Mouse (Mus musculus) hindbrain, embryonic 14.5 days (tissue): ENCODE measurements around the gene Lysmd3. TPM values are rescaled to one million over a fixed set of nuclear protein-coding genes. Genes with fewer than 3 reads are reported as not detected.
A peak's percentile ranks its signal among the peaks of the same experiment; 100 is the strongest.

Source experiments
- ATAC-seq: fragments of 200-750 bp; cut with Nextera tagmentation; 2 replicates; pipeline ENCODE4 v1.8.0; 2017; ENCODE audit warnings: moderate number of reproducible peaks, mild to moderate bottlenecking, moderate TSS enrichment, moderate library complexity; ENCODE audit not compliant: low FRiP score
- DNase-seq: peaks from one replicate; pipeline ENCODE4 v3.0.0-alpha.2; 2015; ENCODE audit warnings: low spot score
- H3K27ac ChIP-seq: fragments of 300-500 bp; sonication (generic); 2 replicates; pipeline ENCODE4 v1.5.1; 2014; ENCODE audit warnings: mild to moderate bottlenecking, moderate library complexity
- H3K27me3 ChIP-seq: fragments of 300-500 bp; sonication (generic); 2 replicates; pipeline ENCODE4 v1.6.1; 2014; ENCODE audit warnings: mild to moderate bottlenecking, low read length, mixed read lengths; ENCODE audit not compliant: control insufficient read depth, insufficient read depth
- H3K36me3 ChIP-seq: fragments of 300-500 bp; sonication (generic); replicated peaks from 2 replicates; pipeline ENCODE4 v1.6.1; 2014; ENCODE audit not compliant: control insufficient read depth, insufficient read depth
- H3K4me1 ChIP-seq: fragments of 300-500 bp; sonication (generic); replicated peaks from 2 replicates; pipeline ENCODE4 v1.6.1; 2014; ENCODE audit warnings: antibody characterized with exemption, low read length, mixed read lengths; ENCODE audit not compliant: control insufficient read depth, insufficient read depth
- H3K4me2 ChIP-seq: fragments of 300-500 bp; sonication (generic); replicated peaks from 2 replicates; pipeline ENCODE4 v1.6.1; 2014; ENCODE audit warnings: mild to moderate bottlenecking, moderate library complexity
- H3K4me3 ChIP-seq: fragments of 300-500 bp; sonication (generic); replicated peaks from 2 replicates; pipeline ENCODE4 v1.5.1; 2014; ENCODE audit warnings: mild to moderate bottlenecking, low read length
- H3K9ac ChIP-seq: fragments of 300-500 bp; sonication (generic); 2 replicates; pipeline ENCODE4 v1.6.1; 2014
- H3K9me3 ChIP-seq: fragments of 300-500 bp; sonication (generic); 2 replicates; pipeline ENCODE4 v1.6.1; 2016; ENCODE audit warnings: low read length; ENCODE audit not compliant: control insufficient read depth
- WGBS: fragments of 180-500 bp; shearing (Covaris S2); extraction: QIAGEN DNeasy Blood & Tissue Kit; methylation state at CpG from one replicate; pipeline ENCODE4 v1.1.7; 2014; 5-methylcytosine and 5-hydroxymethylcytosine counted together
- polyA plus RNA-seq: library from polyadenylated mRNA; unstranded; fragments of >200 nt; fragmentation: Nextera tagmentation; extraction: Ambion mirVana; gene quantifications from 2 replicates; pipeline ENCODE4 v1.2.1, GENCODE M21; 2014

Lysmd3 gene
- polyA plus RNA-seq, 1 experiment from 2014 or later: 23.8 TPM

DNA sequence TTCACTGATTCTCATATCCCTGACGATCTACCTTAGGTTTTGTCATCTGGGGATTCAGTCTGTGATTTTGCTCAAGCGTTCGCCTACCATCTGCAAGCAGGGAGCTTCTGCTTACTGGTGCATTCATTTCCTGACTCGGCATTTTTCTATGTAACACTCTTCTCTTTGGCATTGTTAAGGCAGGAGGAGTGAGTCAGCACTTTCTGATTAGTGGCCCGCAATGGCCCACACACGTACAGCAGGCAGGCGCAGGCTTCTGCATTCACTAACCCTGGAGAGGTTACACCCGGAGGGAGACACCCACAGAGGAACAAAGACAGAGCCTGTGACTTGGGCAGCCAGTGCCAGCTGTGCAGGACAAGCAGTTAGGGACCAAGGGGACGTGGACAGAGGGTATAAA, 34.1 kb downstream of the Lysmd3 start:
- no peaks in the 10 kb centered on the region for H3K27me3 ChIP-seq
- peak; percentile 27; the same call in 1 of the 2 replicates for ATAC-seq
- DNase-seq: peak; percentile 52
- H3K36me3 ChIP-seq: no peaks in the 10 kb centered on the region
- no peak overlapping the region for H3K9ac ChIP-seq
- no peak overlapping the region for H3K27ac ChIP-seq
- WGBS: 39% methylated on average over 9 of the region's 9 CpGs
- no peaks in the 10 kb centered on the region; the same call in 1 of the 2 replicates for H3K4me1 ChIP-seq
- no peak overlapping the region for H3K4me3 ChIP-seq
- no peaks in the 10 kb centered on the region for H3K9me3 ChIP-seq
- 0 out of 2 replicates have a peak overlapping the region, but pooled peaks have one; percentile 15 for H3K4me2 ChIP-seq

DNA sequence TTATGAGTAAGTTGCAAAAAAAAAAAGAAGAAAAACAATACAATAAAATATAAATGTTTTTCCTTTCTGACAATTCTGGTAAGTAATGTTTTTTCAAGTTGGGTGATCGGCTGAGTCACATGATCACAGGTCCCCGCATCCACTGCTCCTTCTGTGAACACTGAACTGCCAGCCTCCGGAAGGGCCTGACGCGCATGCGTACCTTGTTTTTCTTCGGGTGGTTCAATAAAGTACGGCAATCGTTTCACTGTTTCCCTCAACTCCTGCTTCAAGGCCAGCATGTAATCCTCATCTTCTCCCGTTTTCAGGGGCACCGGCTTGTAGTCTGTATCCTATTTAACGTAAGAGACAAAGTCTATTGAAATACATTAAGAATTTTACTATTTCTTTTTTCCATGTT, 37.0 kb downstream of the Lysmd3 start:
- H3K4me2 ChIP-seq: no peak overlapping the region
- 93% methylated on average over 12 of the region's 12 CpGs for WGBS

DNA sequence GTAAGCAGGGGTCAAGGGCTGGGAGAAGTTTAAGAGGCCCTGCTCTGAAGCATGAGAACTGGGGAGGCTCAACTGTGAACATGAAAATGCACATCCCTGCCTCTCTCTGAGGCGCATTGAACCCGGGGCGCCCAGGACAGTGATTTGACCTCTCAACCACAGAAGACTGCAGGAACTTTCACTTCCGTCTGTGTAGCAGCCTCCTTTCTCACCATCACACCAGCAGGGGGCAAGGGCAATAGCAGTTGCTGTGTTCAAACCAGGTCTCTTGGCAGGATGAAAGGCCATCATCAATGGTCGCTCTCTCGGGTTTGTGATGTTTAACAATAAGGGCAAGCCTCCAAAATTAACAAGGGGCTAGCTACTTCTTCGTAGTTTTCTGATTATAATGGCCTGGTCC, 45.7 kb downstream of the Lysmd3 start:
- DNase-seq (no peak), ATAC-seq (no peak)
- H3K4me1 ChIP-seq: no peaks in the 10 kb centered on the region
- no peak overlapping the region for H3K4me3 ChIP-seq
- H3K4me2 ChIP-seq: no peak overlapping the region
- H3K9me3 ChIP-seq: no peaks in the 10 kb centered on the region
- no peak overlapping the region for H3K9ac ChIP-seq
- H3K27ac ChIP-seq: no peak overlapping the region
- H3K27me3 ChIP-seq: no peaks in the 10 kb centered on the region
- H3K36me3 ChIP-seq: no peaks in the 10 kb centered on the region
- WGBS: 67% methylated on average over 7 of the region's 7 CpGs

More for the DNA sequence above, 37.0 kb downstream of the Lysmd3 start:
- H3K27ac ChIP-seq: no peak overlapping the region
- no peaks in the 10 kb centered on the region for H3K27me3 ChIP-seq
- no peak overlapping the region for H3K4me3 ChIP-seq
- no peaks in the 10 kb centered on the region for H3K9me3 ChIP-seq
- ATAC-seq (no peak), DNase-seq (no peak)
- H3K4me1 ChIP-seq: no peaks in the 10 kb centered on the region; the same call in 1 of the 2 replicates
- no peaks in the 10 kb centered on the region for H3K36me3 ChIP-seq
- no peak overlapping the region for H3K9ac ChIP-seq

DNA sequence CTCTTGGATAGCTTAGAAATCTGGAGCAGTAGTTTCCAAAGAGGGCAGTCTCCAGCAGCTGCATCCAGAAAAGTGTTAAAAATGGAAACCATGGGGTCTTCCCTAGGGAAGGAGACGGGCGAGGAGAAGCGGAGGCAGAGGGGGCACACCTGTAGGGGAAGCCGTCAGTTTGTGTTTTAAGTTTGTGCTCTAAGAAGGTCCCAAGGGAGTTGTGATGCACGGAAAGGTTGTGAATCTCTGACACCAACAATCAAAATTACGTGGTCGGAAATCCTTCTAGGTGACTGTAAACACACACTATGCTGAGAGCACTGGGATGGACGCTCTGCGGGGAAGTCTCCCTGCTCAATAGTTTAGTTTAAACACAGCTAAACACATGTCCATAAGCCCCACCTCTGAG, 46.2 kb downstream of the Lysmd3 start:
- no peak overlapping the region for H3K4me2 ChIP-seq
- H3K4me1 ChIP-seq: no peaks in the 10 kb centered on the region
- 86% methylated on average over 9 of the region's 9 CpGs for WGBS
- H3K36me3 ChIP-seq: no peaks in the 10 kb centered on the region
- no peak overlapping the region for H3K27ac ChIP-seq
- H3K27me3 ChIP-seq: no peaks in the 10 kb centered on the region
- no peak overlapping the region for H3K9ac ChIP-seq
- H3K4me3 ChIP-seq: no peak overlapping the region
- DNase-seq: no peak
- no peak for ATAC-seq
- no peaks in the 10 kb centered on the region for H3K9me3 ChIP-seq

DNA sequence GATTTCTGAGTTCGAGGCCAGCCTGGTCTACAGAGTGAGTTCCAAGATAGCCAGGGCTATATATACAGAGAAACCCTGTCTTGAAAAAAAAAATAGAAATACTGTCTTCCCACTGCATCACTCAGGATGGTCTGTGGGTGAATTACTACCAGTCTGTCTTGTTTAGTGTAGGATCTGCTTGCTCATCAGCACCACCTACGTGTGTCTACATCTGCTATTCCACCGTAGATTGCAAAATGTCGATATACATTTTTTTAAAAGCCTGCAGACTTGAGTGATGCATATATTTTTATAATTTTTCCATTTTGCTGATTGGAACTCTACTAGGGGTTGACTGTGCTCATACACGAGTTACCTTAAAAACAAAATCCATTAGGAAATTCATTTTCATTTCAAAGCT, 48.8 kb downstream of the Lysmd3 start:
- H3K9ac ChIP-seq: no peak overlapping the region
- H3K27me3 ChIP-seq: no peaks in the 10 kb centered on the region
- H3K36me3 ChIP-seq: no peaks in the 10 kb centered on the region
- H3K4me2 ChIP-seq: no peak overlapping the region
- 94% methylated on average over 5 of the region's 5 CpGs for WGBS
- ATAC-seq (no peak), DNase-seq (no peak)
- H3K4me1 ChIP-seq: no peaks in the 10 kb centered on the region; the same call in 1 of the 2 replicates
- no peaks in the 10 kb centered on the region for H3K9me3 ChIP-seq
- no peak overlapping the region for H3K4me3 ChIP-seq
- H3K27ac ChIP-seq: no peak overlapping the region

DNA sequence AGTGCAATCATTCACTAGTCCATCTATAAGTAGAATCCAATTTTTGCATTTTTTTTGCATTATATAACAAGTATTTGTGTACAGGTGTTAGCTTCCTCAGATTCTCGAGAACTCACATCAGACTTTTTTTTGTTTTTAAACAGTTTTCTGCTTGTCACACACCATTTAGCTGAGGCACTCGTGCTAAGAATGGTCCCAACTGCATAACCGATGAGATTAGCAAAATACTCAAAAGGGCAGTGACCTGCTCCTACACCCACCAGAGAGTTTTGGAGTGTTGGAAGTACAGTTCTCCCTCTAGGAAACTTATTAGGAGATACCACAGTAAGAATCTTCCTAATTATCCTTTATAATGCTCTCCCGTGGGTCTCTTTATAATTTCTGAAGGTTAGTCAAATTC, 52.3 kb downstream of the Lysmd3 start:
- Histone ChIP-seq H3K9ac (no peak overlapping the region; the same call in 1 of the 2 replicates), H3K4me3 (peak overlapping the region; percentile 72), H3K27me3 (no peaks in the 10 kb centered on the region), H3K36me3 (no peaks in the 10 kb centered on the region), H3K4me1 (peaks cover 11% of the 10 kb centered on the region), H3K9me3 (no peaks in the 10 kb centered on the region), H3K27ac (no peak overlapping the region), H3K4me2 (peak overlapping the region; percentile 88)
- ATAC-seq (no peak), DNase-seq (no peak)
- WGBS: 34% methylated on average over 4 of the region's 4 CpGs

DNA sequence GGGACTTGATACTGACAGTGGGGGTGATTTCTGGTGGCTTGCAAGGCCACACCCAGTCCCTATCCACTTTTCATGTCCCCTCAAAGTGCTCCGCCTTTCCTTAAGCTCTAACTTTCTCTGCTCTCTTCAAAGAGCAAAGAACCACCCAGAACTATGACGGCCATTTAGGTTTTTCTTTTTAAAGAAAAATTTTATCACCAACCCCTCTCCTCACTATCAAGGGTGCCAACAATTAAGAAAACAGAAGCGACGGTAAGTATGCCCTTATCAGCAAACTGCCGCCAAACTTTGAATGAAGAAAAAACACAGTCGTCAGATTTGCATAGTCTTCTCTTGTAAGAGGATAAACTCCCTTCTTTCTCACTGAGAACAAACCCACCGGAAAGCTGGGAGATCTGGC, 52.8 kb downstream of the Lysmd3 start:
- H3K9ac ChIP-seq: peak overlapping the region; percentile 74
- H3K4me1 ChIP-seq: peaks cover 11% of the 10 kb centered on the region
- no peaks in the 10 kb centered on the region for H3K9me3 ChIP-seq
- peak overlapping the region; percentile 72 for H3K4me3 ChIP-seq
- H3K27ac ChIP-seq: no peak overlapping the region
- no peak for ATAC-seq
- no peaks in the 10 kb centered on the region for H3K27me3 ChIP-seq
- H3K36me3 ChIP-seq: no peaks in the 10 kb centered on the region
- peak overlapping the region; percentile 88 for H3K4me2 ChIP-seq
- WGBS: under 1% methylated on average over 7 of the region's 7 CpGs
- peak; percentile 24 for DNase-seq

DNA sequence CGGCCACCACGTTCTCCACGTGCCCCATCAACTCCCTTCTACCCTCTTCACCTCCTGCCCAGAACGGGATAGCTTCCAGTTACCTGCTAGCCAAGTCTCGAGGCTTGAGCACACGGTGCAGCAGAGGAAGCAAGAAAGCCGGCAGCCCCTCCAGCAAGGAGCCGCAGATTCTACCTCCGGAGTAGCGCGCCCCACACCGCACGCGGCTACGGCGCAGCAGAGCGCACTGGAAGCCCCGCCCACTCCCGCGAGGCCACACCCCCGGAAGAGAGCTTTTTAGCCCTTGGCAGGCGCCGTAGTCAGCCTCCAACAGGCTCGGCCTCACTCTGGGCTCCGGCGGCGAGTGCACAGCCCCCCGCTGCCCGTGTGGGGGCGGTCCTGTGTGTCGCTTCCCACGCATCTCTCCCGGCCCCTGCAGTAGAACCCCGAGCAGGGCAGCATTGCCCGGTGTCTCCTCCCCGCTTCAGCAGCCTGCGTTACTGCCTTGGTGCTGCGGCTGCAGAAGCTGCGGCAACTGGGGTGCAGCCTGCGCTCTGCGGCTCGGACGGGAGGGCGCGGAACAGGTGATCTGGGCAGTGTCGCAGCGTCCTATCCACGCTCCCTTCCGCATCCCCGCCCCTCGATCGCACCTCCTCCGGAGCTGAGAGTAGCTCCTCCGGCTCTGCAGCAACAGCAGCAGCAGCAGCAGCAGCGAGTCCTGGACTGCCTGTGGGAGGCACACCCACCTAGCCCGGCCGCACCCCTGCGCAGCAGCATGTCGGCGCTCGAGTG, 53.5 kb downstream of the Lysmd3 start, which contains the start of the genes Polr3g and Mblac2:
TSS of gene Polr3g (minus strand) at position 239 of the 771 bp plus-strand sequence.
TSS of gene Mblac2 (plus strand) at position 567 of the 771 bp plus-strand sequence.
- ATAC-seq (peak; percentile 97), DNase-seq (peak; percentile 95)
- Histone ChIP-seq H3K27ac (peak within 1 kb of the TSS; percentile 87), H3K27me3 (no peaks in the 10 kb centered on the region), H3K4me2 (peak within 1 kb of the TSS; percentile 88), H3K9ac (peak within 1 kb of the TSS; percentile 74), H3K36me3 (no peaks in the 10 kb centered on the region), H3K4me1 (peaks cover 11% of the 10 kb centered on the region), H3K4me3 (peak within 1 kb of the TSS; percentile 72), H3K9me3 (no peaks in the 10 kb centered on the region; the same call in 1 of the 2 replicates)
- under 1% methylated on average over 61 of the region's 61 CpGs for WGBS

DNA sequence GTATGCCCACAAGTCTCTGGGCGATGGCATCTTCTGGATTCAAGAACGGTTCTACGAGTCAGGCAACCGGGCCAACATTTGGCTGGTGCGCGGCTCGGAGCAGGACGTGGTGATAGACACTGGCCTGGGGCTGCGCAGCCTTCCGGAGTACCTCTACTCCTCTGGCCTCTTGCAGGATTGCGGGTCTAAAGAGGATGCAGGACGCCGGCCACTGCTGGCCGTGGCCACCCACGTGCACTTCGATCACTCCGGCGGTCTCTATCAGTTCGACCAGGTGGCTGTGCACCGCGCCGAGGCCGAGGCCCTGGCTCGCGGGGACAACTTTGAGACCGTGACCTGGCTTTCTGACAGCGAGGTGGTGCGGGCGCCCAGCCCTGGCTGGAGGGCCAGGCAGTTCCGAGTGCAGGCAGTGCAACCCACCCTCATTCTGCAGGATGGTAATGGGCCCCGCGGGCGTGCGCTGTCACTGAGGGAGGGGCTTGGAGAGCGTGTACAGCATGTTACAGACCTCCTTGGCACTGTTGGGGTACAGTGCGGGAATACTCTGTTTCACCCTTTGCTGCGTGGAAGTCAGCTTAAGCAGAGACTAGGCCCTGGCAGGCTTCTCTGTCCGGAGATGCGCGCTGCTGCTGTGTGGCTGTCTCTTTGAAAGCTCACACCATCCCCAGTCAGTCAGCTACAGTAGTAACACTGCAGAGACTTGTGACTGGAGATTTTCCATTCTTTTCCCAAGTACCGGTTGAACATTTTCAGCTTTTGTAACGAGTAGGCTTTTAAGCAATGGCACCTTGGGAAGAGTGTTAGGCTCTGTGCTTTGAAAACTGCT, 54.3 kb downstream of the Lysmd3 start:
- peak overlapping the region; percentile 87 for H3K27ac ChIP-seq
- DNase-seq (peak; percentile 47), ATAC-seq (peak; percentile 42)
- H3K4me1 ChIP-seq: peaks cover 11% of the 10 kb centered on the region
- WGBS: under 1% methylated on average over 42 of the region's 42 CpGs
- peak overlapping the region; percentile 72 for H3K4me3 ChIP-seq
- H3K27me3 ChIP-seq: no peaks in the 10 kb centered on the region
- no peaks in the 10 kb centered on the region for H3K36me3 ChIP-seq
- no peaks in the 10 kb centered on the region; the same call in 1 of the 2 replicates for H3K9me3 ChIP-seq
- peak overlapping the region; percentile 74 for H3K9ac ChIP-seq
- H3K4me2 ChIP-seq: peak overlapping the region; percentile 88
